Mouse (Mus musculus) embryonic facial prominence, embryonic 13.5 days (tissue): ENCODE measurements around the gene Ttc29. TPM values are rescaled to one million over a fixed set of nuclear protein-coding genes. Genes with fewer than 3 reads are reported as not detected.

Experiments used
- ATAC-seq: fragments of 200-750 bp; cut with Nextera tagmentation; 2 replicates; pipeline ENCODE4 v1.8.0; 2017; ENCODE audit warnings: low read depth; ENCODE audit not compliant: insufficient number of reproducible peaks, insufficient read depth, low FRiP score, low TSS enrichment
- H3K27ac ChIP-seq: fragments of 300-500 bp; sonication (generic); 2 replicates; pipeline ENCODE4 v1.5.1; 2015; ENCODE audit warnings: moderate library complexity, mild to moderate bottlenecking, inconsistent platforms
- H3K27me3 ChIP-seq: fragments of 300-500 bp; sonication (generic); 2 replicates; pipeline ENCODE4 v1.6.1; 2015; ENCODE audit warnings: mild to moderate bottlenecking, inconsistent platforms
- H3K36me3 ChIP-seq: fragments of 300-500 bp; sonication (generic); 2 replicates; pipeline ENCODE4 v1.6.1; 2015; ENCODE audit warnings: mild to moderate bottlenecking, inconsistent platforms
- H3K4me1 ChIP-seq: fragments of 300-500 bp; sonication (generic); 2 replicates; pipeline ENCODE4 v1.6.1; 2015; ENCODE audit warnings: inconsistent platforms
- H3K4me2 ChIP-seq: fragments of 300-500 bp; sonication (generic); 2 replicates; pipeline ENCODE4 v1.6.1; 2015; ENCODE audit warnings: moderate library complexity, mild to moderate bottlenecking, inconsistent platforms
- H3K4me3 ChIP-seq: fragments of 300-500 bp; sonication (generic); 2 replicates; pipeline ENCODE4 v1.5.1; 2015; ENCODE audit warnings: mild to moderate bottlenecking, inconsistent platforms
- H3K9ac ChIP-seq: fragments of 300-500 bp; sonication (generic); 2 replicates; pipeline ENCODE4 v1.6.1; 2015; ENCODE audit warnings: mild to moderate bottlenecking, inconsistent platforms
- H3K9me3 ChIP-seq: fragments of 300-500 bp; sonication (generic); 2 replicates; pipeline ENCODE4 v1.6.1; 2016; ENCODE audit warnings: inconsistent platforms
- WGBS: fragments of 180-500 bp; shearing (Covaris S2); methylation state at CpG from one replicate; pipeline ENCODE4 v1.1.7; 2015; ENCODE audit warnings: mixed read lengths; 5-methylcytosine and 5-hydroxymethylcytosine counted together
- polyA plus RNA-seq: library from polyadenylated mRNA; unstranded; fragments of >200 nt; fragmentation: Nextera tagmentation; extraction: Ambion mirVana; gene quantifications from 2 replicates; pipeline ENCODE4 v1.2.1, GENCODE M21; 2015

The Ttc29 gene
- polyA plus RNA-seq, 1 experiment from 2014 or later = not detected

- ATAC-seq = no peak
Measured at GRCm38 (mm10) chr8:78284805-78285204, 71.7 kb downstream of the Ttc29 start.

GRCm38 (mm10) chr8:78285366-78285765, 72.3 kb downstream of the Ttc29 start:
- no peak for ATAC-seq
- no peak overlapping the region for H3K27ac ChIP-seq
- no peak overlapping the region for H3K9ac ChIP-seq
- H3K27me3 ChIP-seq = no peaks in the 10 kb centered on the region
- H3K4me3 ChIP-seq = no peak overlapping the region
- no peak overlapping the region for H3K4me2 ChIP-seq
- no peaks in the 10 kb centered on the region for H3K9me3 ChIP-seq
- H3K4me1 ChIP-seq = no peaks in the 10 kb centered on the region
- WGBS = 77% methylated on average over 4 of the region's 4 CpGs
- no peaks in the 10 kb centered on the region for H3K36me3 ChIP-seq

More at GRCm38 (mm10) chr8:78284805-78285204, 71.7 kb downstream of the Ttc29 start:
- no peaks in the 10 kb centered on the region for H3K36me3 ChIP-seq
- H3K27me3 ChIP-seq = no peaks in the 10 kb centered on the region
- WGBS = 74% methylated on average over 2 of the region's 2 CpGs
- no peak overlapping the region for H3K9ac ChIP-seq
- no peak overlapping the region for H3K4me3 ChIP-seq
- no peak overlapping the region for H3K27ac ChIP-seq
- H3K9me3 ChIP-seq = no peaks in the 10 kb centered on the region
- H3K4me1 ChIP-seq = no peaks in the 10 kb centered on the region
- no peak overlapping the region for H3K4me2 ChIP-seq

GRCm38 (mm10) chr8:78289374-78289971, 76.4 kb downstream of the Ttc29 start:
- H3K27ac ChIP-seq = no peak overlapping the region
- H3K4me2 ChIP-seq = no peak overlapping the region
- 73% methylated on average over 10 of the region's 10 CpGs for WGBS
- H3K4me1 ChIP-seq = no peaks in the 10 kb centered on the region
- no peak overlapping the region for H3K9ac ChIP-seq
- H3K9me3 ChIP-seq = no peaks in the 10 kb centered on the region
- no peak for ATAC-seq
- H3K27me3 ChIP-seq = no peaks in the 10 kb centered on the region
- H3K4me3 ChIP-seq = no peak overlapping the region
- no peaks in the 10 kb centered on the region for H3K36me3 ChIP-seq

- WGBS = 56% methylated on average over 7 of the region's 7 CpGs
- no peak for ATAC-seq
Measured at GRCm38 (mm10) chr8:78290274-78290673, 77.2 kb downstream of the Ttc29 start.

GRCm38 (mm10) chr8:78295494-78295893, 82.4 kb downstream of the Ttc29 start:
- H3K27me3 ChIP-seq = no peaks in the 10 kb centered on the region
- no peaks in the 10 kb centered on the region for H3K4me1 ChIP-seq
- no peaks in the 10 kb centered on the region for H3K9me3 ChIP-seq
- no peak overlapping the region for H3K27ac ChIP-seq
- 68% methylated on average over 5 of the region's 5 CpGs for WGBS
- no peak overlapping the region for H3K9ac ChIP-seq
- H3K36me3 ChIP-seq = no peaks in the 10 kb centered on the region
- H3K4me2 ChIP-seq = no peak overlapping the region
- no peak for ATAC-seq
- no peak overlapping the region for H3K4me3 ChIP-seq

More at GRCm38 (mm10) chr8:78290274-78290673, 77.2 kb downstream of the Ttc29 start:
- H3K9me3 ChIP-seq = no peaks in the 10 kb centered on the region
- no peak overlapping the region for H3K27ac ChIP-seq
- H3K36me3 ChIP-seq = no peaks in the 10 kb centered on the region
- H3K4me3 ChIP-seq = no peak overlapping the region
- H3K27me3 ChIP-seq = no peaks in the 10 kb centered on the region
- H3K4me1 ChIP-seq = no peaks in the 10 kb centered on the region
- H3K4me2 ChIP-seq = no peak overlapping the region
- H3K9ac ChIP-seq = no peak overlapping the region

GRCm38 (mm10) chr8:78303579-78303978, 90.5 kb downstream of the Ttc29 start:
- Histone ChIP-seq H3K27me3 (no peaks in the 10 kb centered on the region), H3K4me3 (no peak overlapping the region), H3K4me1 (no peaks in the 10 kb centered on the region), H3K9ac (no peak overlapping the region), H3K36me3 (no peaks in the 10 kb centered on the region), H3K9me3 (no peaks in the 10 kb centered on the region), H3K27ac (no peak overlapping the region), H3K4me2 (no peak overlapping the region)
- WGBS = 32% methylated on average over 7 of the region's 7 CpGs
- no peak for ATAC-seq

- Histone ChIP-seq H3K4me1 (no peaks in the 10 kb centered on the region), H3K27ac (no peak overlapping the region), H3K36me3 (no peaks in the 10 kb centered on the region), H3K4me3 (no peak overlapping the region), H3K9me3 (no peaks in the 10 kb centered on the region; the same call in 1 of the 2 replicates), H3K9ac (no peak overlapping the region), H3K4me2 (no peak overlapping the region), H3K27me3 (no peaks in the 10 kb centered on the region)
- WGBS = 52% methylated on average over 10 of the region's 10 CpGs
- no peak for ATAC-seq
Measured at GRCm38 (mm10) chr8:78306604-78307003, 93.5 kb downstream of the Ttc29 start.

GRCm38 (mm10) chr8:78307131-78307530, 94.0 kb downstream of the Ttc29 start:
- H3K27ac ChIP-seq = no peak overlapping the region
- ATAC-seq = no peak
- no peak overlapping the region for H3K4me3 ChIP-seq
- WGBS = 62% methylated on average over 4 of the region's 4 CpGs
- H3K27me3 ChIP-seq = no peaks in the 10 kb centered on the region
- H3K9ac ChIP-seq = no peak overlapping the region
- H3K4me2 ChIP-seq = no peak overlapping the region
- no peaks in the 10 kb centered on the region; the same call in 1 of the 2 replicates for H3K9me3 ChIP-seq
- H3K36me3 ChIP-seq = no peaks in the 10 kb centered on the region
- H3K4me1 ChIP-seq = no peaks in the 10 kb centered on the region

GRCm38 (mm10) chr8:78309539-78309938, 96.4 kb downstream of the Ttc29 start:
- Histone ChIP-seq H3K9me3 (no peaks in the 10 kb centered on the region; the same call in 1 of the 2 replicates), H3K4me1 (no peaks in the 10 kb centered on the region), H3K4me3 (no peak overlapping the region), H3K4me2 (no peak overlapping the region), H3K27me3 (no peaks in the 10 kb centered on the region), H3K9ac (no peak overlapping the region), H3K27ac (no peak overlapping the region), H3K36me3 (no peaks in the 10 kb centered on the region)
- no peak for ATAC-seq
- 61% methylated on average over 6 of the region's 6 CpGs for WGBS

- ATAC-seq = no peak
- Histone ChIP-seq H3K9me3 (no peaks in the 10 kb centered on the region; the same call in 1 of the 2 replicates), H3K4me2 (no peak overlapping the region), H3K4me3 (no peak overlapping the region), H3K27ac (no peak overlapping the region), H3K27me3 (no peaks in the 10 kb centered on the region), H3K36me3 (no peaks in the 10 kb centered on the region), H3K4me1 (0 out of 2 replicates have a peak, but pooled peaks cover 3% of the 10 kb centered on the region), H3K9ac (no peak overlapping the region)
- WGBS = 57% methylated on average over 9 of the region's 9 CpGs
Measured at GRCm38 (mm10) chr8:78315576-78315975, 102.5 kb downstream of the Ttc29 start.

- Histone ChIP-seq H3K4me1 (0 out of 2 replicates have a peak, but pooled peaks cover 3% of the 10 kb centered on the region), H3K27me3 (no peaks in the 10 kb centered on the region), H3K4me2 (no peak overlapping the region), H3K4me3 (no peak overlapping the region), H3K9me3 (no peaks in the 10 kb centered on the region), H3K36me3 (no peaks in the 10 kb centered on the region), H3K9ac (no peak overlapping the region), H3K27ac (no peak overlapping the region)
- 88% methylated on average over 2 of the region's 2 CpGs for WGBS
- no peak for ATAC-seq
Measured at GRCm38 (mm10) chr8:78317666-78318065, 104.6 kb downstream of the Ttc29 start.

- no peak for ATAC-seq
- Histone ChIP-seq H3K27me3 (no peaks in the 10 kb centered on the region), H3K9ac (no peak overlapping the region), H3K36me3 (no peaks in the 10 kb centered on the region), H3K9me3 (no peaks in the 10 kb centered on the region), H3K4me2 (no peak overlapping the region), H3K4me1 (no peaks in the 10 kb centered on the region), H3K4me3 (no peak overlapping the region), H3K27ac (no peak overlapping the region)
- WGBS = 91% methylated on average over 3 of the region's 3 CpGs
Measured at GRCm38 (mm10) chr8:78323391-78323790, 110.3 kb downstream of the Ttc29 start.
